Mouse (Mus musculus): ENCODE measurements around the gene Prex1. TPM values are rescaled to one million over a fixed set of nuclear protein-coding genes. Genes with fewer than 3 reads are reported as not detected.

Gene Prex1
- polyA plus RNA-seq, 1 experiment: 20.1 TPM

GRCm38 (mm10) chr2:166691602-166692509 lies 21.8 kb downstream of the Prex1 start:
- TF ChIP-seq POLR2A (IDR thresholded peaks at IDR 0.05; ENCODE audit: low read depth, low read length) (no peak), CTCF (IDR thresholded peaks at IDR 0.05; ENCODE audit: extremely low read depth, insufficient read length, insufficient replicate concordance, low read depth, low read length) (no peak)
- 80% methylated on average over 23 of the region's 23 CpGs for WGBS

GRCm38 (mm10) chr2:166686917-166687316 lies 26.7 kb downstream of the Prex1 start:
- no peaks in the 10 kb centered on the region for H3K4me1 ChIP-seq (ENCODE audit: control insufficient read depth, insufficient read depth, insufficient read length, low read length)
- whole genome bisulfite sequencing: 32% methylated on average over 6 of the region's 6 CpGs
- H3K27me3 ChIP-seq (ENCODE audit: control insufficient read depth, insufficient read depth, low read length): no peaks in the 10 kb centered on the region
- H3K4me3 ChIP-seq (ENCODE audit: low read depth, low read length): no peak overlapping the region
- H3K27ac ChIP-seq (ENCODE audit: insufficient read depth, low read depth, low read length): no peak overlapping the region
- TF ChIP-seq CTCF (IDR thresholded peaks at IDR 0.05; ENCODE audit: extremely low read depth, insufficient read length, insufficient replicate concordance, low read depth, low read length): no peak
- H3K36me3 ChIP-seq (ENCODE audit: control insufficient read depth, insufficient read depth, low read length): no peaks in the 10 kb centered on the region

More at GRCm38 (mm10) chr2:166691602-166692509, 21.8 kb downstream of the Prex1 start:
- Histone ChIP-seq H3K4me1 (ENCODE audit: control insufficient read depth, insufficient read depth, insufficient read length, low read length) (no peaks in the 10 kb centered on the region), H3K27me3 (ENCODE audit: control insufficient read depth, insufficient read depth, low read length) (no peaks in the 10 kb centered on the region), H3K4me3 (ENCODE audit: low read depth, low read length) (no peak overlapping the region), H3K36me3 (ENCODE audit: control insufficient read depth, insufficient read depth, low read length) (no peaks in the 10 kb centered on the region), H3K27ac (ENCODE audit: insufficient read depth, low read depth, low read length) (no peak overlapping the region)

GRCm38 (mm10) chr2:166685824-166686223 lies 27.8 kb downstream of the Prex1 start:
- no peaks in the 10 kb centered on the region for H3K4me1 ChIP-seq (ENCODE audit: control insufficient read depth, insufficient read depth, insufficient read length, low read length)
- WGBS: 69% methylated on average over 8 of the region's 8 CpGs
- no peak overlapping the region for H3K27ac ChIP-seq (ENCODE audit: insufficient read depth, low read depth, low read length)
- TF ChIP-seq POLR2A (IDR thresholded peaks at IDR 0.05; ENCODE audit: low read depth, low read length): no peak
- TF ChIP-seq CTCF (IDR thresholded peaks at IDR 0.05; ENCODE audit: extremely low read depth, insufficient read length, insufficient replicate concordance, low read depth, low read length): no peak
- H3K4me3 ChIP-seq (ENCODE audit: low read depth, low read length): no peak overlapping the region
- no peaks in the 10 kb centered on the region for H3K36me3 ChIP-seq (ENCODE audit: control insufficient read depth, insufficient read depth, low read length)
- no peaks in the 10 kb centered on the region for H3K27me3 ChIP-seq (ENCODE audit: control insufficient read depth, insufficient read depth, low read length)

DNA sequence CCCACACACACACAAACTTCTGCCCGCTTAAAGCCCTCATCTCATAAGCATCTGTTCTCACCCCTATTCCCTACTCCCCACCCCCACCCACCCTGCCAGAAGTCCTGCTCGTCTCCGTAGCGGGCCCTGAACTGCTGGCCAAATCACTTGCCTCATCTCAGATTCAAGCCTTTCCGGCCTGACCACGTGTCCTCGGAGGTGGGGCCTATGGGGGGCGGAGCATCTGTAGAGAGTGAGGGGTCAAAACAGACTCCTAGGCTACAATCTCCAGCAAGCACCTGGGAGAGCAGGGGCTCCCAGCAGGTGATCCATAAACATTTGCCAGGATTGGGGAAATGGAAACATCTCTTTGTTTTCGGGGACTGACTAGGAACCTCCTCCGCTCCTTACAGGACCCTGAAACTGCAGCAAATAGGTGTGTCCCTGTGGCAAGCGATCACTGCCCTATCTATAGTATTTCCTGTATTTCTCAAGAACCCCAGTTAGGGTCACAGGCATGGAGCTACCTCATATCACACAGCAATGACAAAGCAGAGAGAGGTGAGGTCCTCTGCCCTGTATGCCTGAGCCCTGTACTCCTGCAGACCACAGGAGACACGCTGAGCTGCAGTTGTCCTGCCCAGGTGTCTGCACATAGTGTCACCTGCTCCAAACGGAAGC lies 29.6 kb downstream of the Prex1 start:
- TF ChIP-seq CTCF (IDR thresholded peaks at IDR 0.05; ENCODE audit: extremely low read depth, insufficient read length, insufficient replicate concordance, low read depth, low read length) (no peak), POLR2A (IDR thresholded peaks at IDR 0.05; ENCODE audit: low read depth, low read length) (no peak)
- Histone ChIP-seq H3K27ac (ENCODE audit: insufficient read depth, low read depth, low read length) (no peak overlapping the region), H3K27me3 (ENCODE audit: control insufficient read depth, insufficient read depth, low read length) (no peaks in the 10 kb centered on the region), H3K36me3 (ENCODE audit: control insufficient read depth, insufficient read depth, low read length) (no peaks in the 10 kb centered on the region), H3K4me1 (ENCODE audit: control insufficient read depth, insufficient read depth, insufficient read length, low read length) (peaks cover 2% of the 10 kb centered on the region; the same call in 1 of the 2 replicates), H3K4me3 (ENCODE audit: low read depth, low read length) (no peak overlapping the region)
- whole genome bisulfite sequencing: 22% methylated on average over 13 of the region's 13 CpGs

GRCm38 (mm10) chr2:166682866-166683265 lies 30.8 kb downstream of the Prex1 start:
- Histone ChIP-seq H3K27ac (ENCODE audit: insufficient read depth, low read depth, low read length) (no peak overlapping the region), H3K4me1 (ENCODE audit: control insufficient read depth, insufficient read depth, insufficient read length, low read length) (peaks cover 7% of the 10 kb centered on the region), H3K36me3 (ENCODE audit: control insufficient read depth, insufficient read depth, low read length) (no peaks in the 10 kb centered on the region), H3K27me3 (ENCODE audit: control insufficient read depth, insufficient read depth, low read length) (no peaks in the 10 kb centered on the region), H3K4me3 (ENCODE audit: low read depth, low read length) (no peak overlapping the region)
- 78% methylated on average over 4 of the region's 4 CpGs for WGBS
- TF ChIP-seq CTCF (IDR thresholded peaks at IDR 0.05; ENCODE audit: extremely low read depth, insufficient read length, insufficient replicate concordance, low read depth, low read length): no peak
- no peak for TF ChIP-seq POLR2A (IDR thresholded peaks at IDR 0.05; ENCODE audit: low read depth, low read length)

GRCm38 (mm10) chr2:166678959-166679759 lies 34.5 kb downstream of the Prex1 start:
- Histone ChIP-seq H3K36me3 (ENCODE audit: control insufficient read depth, insufficient read depth, low read length) (no peaks in the 10 kb centered on the region), H3K4me3 (ENCODE audit: low read depth, low read length) (no peak overlapping the region), H3K27me3 (ENCODE audit: control insufficient read depth, insufficient read depth, low read length) (no peaks in the 10 kb centered on the region), H3K4me1 (ENCODE audit: control insufficient read depth, insufficient read depth, insufficient read length, low read length) (peaks cover 22% of the 10 kb centered on the region), H3K27ac (ENCODE audit: insufficient read depth, low read depth, low read length) (no peak overlapping the region)
- TF ChIP-seq POLR2A (IDR thresholded peaks at IDR 0.05; ENCODE audit: low read depth, low read length): no peak
- TF ChIP-seq CTCF (IDR thresholded peaks at IDR 0.05; ENCODE audit: extremely low read depth, insufficient read length, insufficient replicate concordance, low read depth, low read length): no peak
- WGBS: 62% methylated on average over 13 of the region's 13 CpGs

Data from small intestine, adult 2 months (tissue).